Mouse (Mus musculus): ENCODE results near the gene Man1a.

DNA sequence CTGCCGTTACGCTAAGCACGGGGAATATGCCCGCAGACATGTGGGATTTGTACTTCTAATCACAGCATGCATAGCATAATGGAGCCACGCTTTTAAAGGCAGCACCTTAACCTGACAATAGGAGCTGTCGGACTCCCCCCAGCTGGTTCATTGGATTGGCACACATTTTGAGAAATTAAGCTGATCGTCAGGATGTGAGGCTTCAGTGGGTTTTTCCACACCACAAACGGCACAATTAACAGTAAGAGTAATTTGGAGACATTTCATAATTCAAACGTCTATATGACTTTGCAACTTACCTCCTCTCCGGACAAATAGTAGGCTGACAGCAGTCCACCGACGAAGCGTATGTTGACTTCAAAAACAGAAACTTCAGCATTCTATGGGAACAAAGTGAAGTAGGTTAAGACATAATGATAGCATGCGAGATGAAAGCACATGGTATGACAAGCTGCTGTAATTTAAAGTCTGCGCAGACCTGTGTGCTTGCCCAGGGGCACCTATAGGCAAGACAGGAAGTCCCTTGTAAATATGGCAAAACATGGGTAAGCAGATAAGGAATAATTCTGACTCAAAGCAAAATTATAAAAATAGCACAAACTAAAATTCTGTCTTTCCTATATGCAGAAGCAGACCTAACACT lies 62.2 kb downstream of the Man1a start:
- TF ChIP-seq GATA1 (IDR thresholded peaks at IDR 0.05; ENCODE audit: low read length), result no peak
- TF ChIP-seq TAL1 (IDR thresholded peaks at IDR 0.05; ENCODE audit: low read length), result no peak

Data from erythroblast, embryonic 14.5 days (primary cell).